8 mouse cellular contexts compared by ENCODE assay signal in the genomic region with DNA sequence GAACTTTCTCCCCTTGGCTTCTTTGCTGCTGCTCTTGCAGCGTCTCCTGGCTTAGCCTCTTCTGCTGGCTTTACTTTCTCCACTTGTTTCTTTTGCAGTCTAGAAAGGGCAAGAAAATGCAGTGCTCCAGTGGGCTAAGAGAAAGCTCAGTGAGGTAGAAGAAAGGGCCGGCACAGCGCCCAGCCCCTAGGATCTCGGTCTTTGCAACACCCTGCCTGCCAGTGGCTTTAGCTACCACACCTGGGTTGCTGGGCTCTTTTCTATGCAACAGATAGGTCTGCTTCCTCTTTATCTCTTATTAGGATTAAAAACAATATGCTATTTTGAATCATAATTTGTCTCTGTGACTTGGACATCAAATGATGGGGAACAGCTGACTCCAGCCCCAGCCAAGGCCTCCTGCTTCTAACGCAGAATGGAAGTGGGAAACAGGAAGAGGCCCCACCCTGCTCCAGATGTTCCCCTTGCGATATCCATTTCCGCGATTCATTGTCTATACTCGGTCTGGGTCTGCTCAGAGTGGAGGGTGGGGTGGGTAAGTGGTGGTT.
DNase-seq lines count a peak whose midpoint lies in the region; ATAC-seq and TF ChIP-seq lines count a peak whose summit lies in the region.

No protein-coding gene starts in this region.

- TF ChIP-seq EP300 in stomach, postnatal 0 days (optimal IDR thresholded peaks at IDR 0.05): no peak

- H3K4me1 ChIP-seq in limb, embryonic 15.5 days: peaks cover 8% of the 10 kb centered on the region
- no peaks in the 10 kb centered on the region for H3K4me1 ChIP-seq in stomach, postnatal 0 days (replicated peaks; ENCODE audit: control insufficient read depth, insufficient read depth)
- 0 out of 2 replicates have a peak, but pooled peaks cover 4% of the 10 kb centered on the region for H3K4me1 ChIP-seq in cerebellum, adult 2 months (ENCODE audit: control insufficient read depth, insufficient read depth, low read length)

- peak overlapping the region; percentile 72 for H3K27ac ChIP-seq in limb, embryonic 15.5 days
- 0 out of 2 replicates have a peak overlapping the region, but pooled peaks have one; percentile 1 for H3K27ac ChIP-seq in stomach, postnatal 0 days (replicated peaks)
- no peak overlapping the region for H3K27ac ChIP-seq in cerebellum, adult 2 months (ENCODE audit: insufficient read depth, low read length)

- peak; percentile 14 for DNase-seq in thymus, postnatal 4 days
- no peak for DNase-seq in thymus, postnatal 14 days
- DNase-seq in heart, adult 9 months (ENCODE audit: low spot score in 2 of 2): peak; percentile 79 to 86
- no peak for DNase-seq in stomach, postnatal 0 days (ENCODE audit: low spot score)
- DNase-seq in left cerebral cortex, adult 8-10 months (ENCODE audit: low spot score in 2 of 2): no peak
- no peak for DNase-seq in cerebellum, adult 2 months
- DNase-seq in ovary, postnatal 14 days (ENCODE audit: low spot score): no peak

- no peak for TF ChIP-seq POLR2A in cerebellum, adult 2 months (IDR thresholded peaks at IDR 0.05; ENCODE audit: borderline replicate concordance, insufficient read depth, low read length)

- H3K4me2 ChIP-seq in limb, embryonic 15.5 days: no peak overlapping the region
- no peak overlapping the region for H3K4me2 ChIP-seq in stomach, postnatal 0 days (replicated peaks; ENCODE audit: low read depth)

- TF ChIP-seq CTCF in stomach, postnatal 0 days (IDR thresholded peaks at IDR 0.05; ENCODE audit: low read depth): no peak
- no peak for TF ChIP-seq CTCF in cerebellum, adult 2 months (IDR thresholded peaks at IDR 0.05; ENCODE audit: borderline replicate concordance, insufficient read depth, low read depth, low read length)

- 55% methylated on average over 9 of the region's 9 CpGs for WGBS in limb, embryonic 15.5 days
- 46% methylated on average over 9 of the region's 9 CpGs for WGBS in stomach, postnatal 0 days
- 52% methylated on average over 9 of the region's 9 CpGs for WGBS in cerebellum, adult 2 months

- H3K27me3 ChIP-seq in limb, embryonic 15.5 days: no peaks in the 10 kb centered on the region
- H3K27me3 ChIP-seq in stomach, postnatal 0 days (ENCODE audit: control insufficient read depth, insufficient read depth, low read length): no peaks in the 10 kb centered on the region
- no peaks in the 10 kb centered on the region for H3K27me3 ChIP-seq in cerebellum, adult 2 months (ENCODE audit: control insufficient read depth, insufficient read depth, low read length)

- H3K36me3 ChIP-seq in limb, embryonic 15.5 days: no peaks in the 10 kb centered on the region
- H3K36me3 ChIP-seq in stomach, postnatal 0 days (ENCODE audit: control insufficient read depth, insufficient read depth, low read length): no peaks in the 10 kb centered on the region

- H3K9me3 ChIP-seq in limb, embryonic 15.5 days: no peaks in the 10 kb centered on the region
- no peaks in the 10 kb centered on the region for H3K9me3 ChIP-seq in stomach, postnatal 0 days (ENCODE audit: control insufficient read depth, low read length)

- peak; percentile 52; the same call in 1 of the 2 replicates for ATAC-seq in limb, embryonic 15.5 days (ENCODE audit: insufficient number of reproducible peaks, low FRiP score, low TSS enrichment, low read depth)
- ATAC-seq in stomach, postnatal 0 days (ENCODE audit: low FRiP score, low TSS enrichment): no peak

- no peak overlapping the region for H3K9ac ChIP-seq in limb, embryonic 15.5 days
- H3K9ac ChIP-seq in stomach, postnatal 0 days (ENCODE audit: low read length): no peak overlapping the region

- H3K4me3 ChIP-seq in limb, embryonic 15.5 days: no peak overlapping the region
- H3K4me3 ChIP-seq in stomach, postnatal 0 days (ENCODE audit: low read depth, low read length): no peak overlapping the region
- H3K4me3 ChIP-seq in cerebellum, adult 2 months (replicated peaks; ENCODE audit: insufficient read depth, low read depth, low read length): no peak overlapping the region

Comparison
In these comparisons a context has a peak if more than half of its experiments do, and no peak if none do; other contexts are left out.
1. DNase-seq: peak in thymus, postnatal 4 days (single experiment) and heart, adult 9 months (2 of 2); none in thymus, postnatal 14 days (single experiment), stomach, postnatal 0 days (single experiment), left cerebral cortex, adult 8-10 months (0 of 2), cerebellum, adult 2 months (0 of 2) and ovary, postnatal 14 days (single experiment).